Mouse (Mus musculus) MEL (cell line): Measurements from ENCODE around the gene Daxx. TPM values are rescaled to one million over a fixed set of nuclear protein-coding genes. Genes with fewer than 3 reads are reported as not detected.
"Not testable (repeated sequence)": the region's sequence is repeated elsewhere in the genome, so short reads cannot be mapped to it uniquely, and the experiment has no call there.

Experiments used
- DNase-seq: peaks from one replicate; pipeline ENCODE4 v3.0.0; 2011; ENCODE audit warnings: low read depth, low spot score
- H3K27ac ChIP-seq: 2 replicates; pipeline ENCODE4 v1.5.1; 2012; ENCODE audit warnings: low read depth, mild to moderate bottlenecking, control low read depth, low read length, moderate library complexity; ENCODE audit not compliant: control insufficient read depth
- H3K27me3 ChIP-seq, 2 experiments: fragments of 150-350 bp in 1 of 2; sonication (generic) in 1 of 2; 2 replicates each; pipeline ENCODE4 v1.6.1; 2012; ENCODE audit warnings: low read length in 2 of 2, mild to moderate bottlenecking in 2 of 2, improper control_type of control experiment in 1 of 2, moderate library complexity in 1 of 2; ENCODE audit not compliant: insufficient read depth in 2 of 2, control insufficient read depth in 1 of 2
- H3K36me3 ChIP-seq, 2 experiments: 2 replicates each; pipeline ENCODE4 v1.6.1; 2012 to 2014; ENCODE audit warnings: low read length in 2 of 2, improper control_type of control experiment in 1 of 2, inconsistent platforms in 1 of 2, mild to moderate bottlenecking in 1 of 2; ENCODE audit not compliant: insufficient read depth in 2 of 2, control insufficient read depth in 1 of 2
- H3K4me1 ChIP-seq, 2 experiments: fragments of 150-350 bp in 1 of 2; sonication (generic) in 1 of 2; 2 replicates each; pipeline ENCODE4 v1.6.1; 2012; ENCODE audit warnings: low read length in 2 of 2, improper control_type of control experiment in 1 of 2, mild to moderate bottlenecking in 1 of 2; ENCODE audit not compliant: insufficient read depth in 2 of 2, control insufficient read depth in 1 of 2
- H3K4me3 ChIP-seq, 2 experiments: fragments of 150-350 bp in 1 of 2; sonication (generic) in 1 of 2; 2 replicates each; pipeline ENCODE4 v1.5.1; 2012; ENCODE audit warnings: low read depth in 2 of 2, low read length in 2 of 2, mild to moderate bottlenecking in 2 of 2, moderate library complexity in 2 of 2, control low read depth in 1 of 2, improper control_type of control experiment in 1 of 2; ENCODE audit not compliant: control insufficient read depth in 1 of 2, insufficient read depth in 1 of 2
- H3K79me2 ChIP-seq: 2 replicates; pipeline ENCODE4 v1.6.1; 2012; ENCODE audit warnings: mild to moderate bottlenecking, low read length, moderate library complexity; ENCODE audit not compliant: control insufficient read depth, poor library complexity, insufficient read depth
- H3K9ac ChIP-seq: 2 replicates; pipeline ENCODE4 v1.6.1; 2012; ENCODE audit warnings: low read depth, mild to moderate bottlenecking, control low read depth, low read length, moderate library complexity; ENCODE audit not compliant: control insufficient read depth, poor library complexity, severe bottlenecking
- H3K9me3 ChIP-seq: fragments of 150-350 bp; sonication (generic); replicated peaks from 2 replicates; pipeline ENCODE4 v1.6.1; 2012; ENCODE audit warnings: mild to moderate bottlenecking, low read length, improper control_type of control experiment, moderate library complexity; ENCODE audit not compliant: insufficient read depth
- CHD2 ChIP-seq: IDR thresholded peaks from 2 replicates; pipeline ENCODE4 v1.6.1; 2011; ENCODE audit warnings: low read length, improper control_type of control experiment
- ELF1 ChIP-seq: IDR thresholded peaks from 2 replicates; pipeline ENCODE4 v1.6.1; 2014; ENCODE audit warnings: low read depth, mild to moderate bottlenecking, inconsistent platforms, low read length, improper control_type of control experiment, moderate library complexity
- ETS1 ChIP-seq: IDR thresholded peaks from 2 replicates; pipeline ENCODE4 v1.6.1; 2012; ENCODE audit warnings: low read depth, mild to moderate bottlenecking, inconsistent platforms, low read length, improper control_type of control experiment, moderate library complexity
- GATA1 ChIP-seq: IDR thresholded peaks from 2 replicates; pipeline ENCODE4 v1.6.1; 2011; ENCODE audit warnings: low read depth, low read length, improper control_type of control experiment
- HCFC1 ChIP-seq: IDR thresholded peaks from 2 replicates; pipeline ENCODE4 v1.6.1; 2012; ENCODE audit warnings: low read depth, mild to moderate bottlenecking, inconsistent platforms, low read length, improper control_type of control experiment, moderate library complexity
- JUND ChIP-seq: IDR thresholded peaks from 2 replicates; pipeline ENCODE4 v1.6.1; 2011; ENCODE audit warnings: low read depth, mild to moderate bottlenecking, improper control_type of control experiment, low read length
- MAFK ChIP-seq: IDR thresholded peaks from 2 replicates; pipeline ENCODE4 v1.6.1; 2011; ENCODE audit warnings: low read depth, mild to moderate bottlenecking, low read length, improper control_type of control experiment, borderline replicate concordance
- MYB ChIP-seq: IDR thresholded peaks from 2 replicates; pipeline ENCODE4 v1.6.1; 2011; ENCODE audit warnings: mild to moderate bottlenecking, low read depth, low read length, improper control_type of control experiment
- NELFE ChIP-seq: IDR thresholded peaks from 2 replicates; pipeline ENCODE4 v1.6.1; 2011; ENCODE audit warnings: low read depth, low read length, improper control_type of control experiment
- RAD21 ChIP-seq: IDR thresholded peaks from 2 replicates; pipeline ENCODE4 v1.6.1; 2011; ENCODE audit warnings: mild to moderate bottlenecking, low read depth, low read length, improper control_type of control experiment
- TCF12 ChIP-seq: IDR thresholded peaks from 2 replicates; pipeline ENCODE4 v1.6.1; 2014; ENCODE audit warnings: low read depth, mild to moderate bottlenecking, inconsistent platforms, low read length, improper control_type of control experiment, moderate library complexity
- USF2 ChIP-seq, 2 experiments: IDR thresholded peaks; 2 replicates each; pipeline ENCODE4 v1.6.1; 2011 to 2012; ENCODE audit warnings: improper control_type of control experiment in 2 of 2, low read length in 2 of 2, borderline replicate concordance in 1 of 2, inconsistent platforms in 1 of 2, low read depth in 1 of 2, mild to moderate bottlenecking in 1 of 2; ENCODE audit not compliant: insufficient read depth in 1 of 2
- ZC3H11A ChIP-seq: IDR thresholded peaks from 2 replicates; pipeline ENCODE4 v1.6.1; 2012; ENCODE audit warnings: low read depth, mild to moderate bottlenecking, inconsistent platforms, low read length, improper control_type of control experiment
- ZKSCAN1 ChIP-seq: IDR thresholded peaks from 2 replicates; pipeline ENCODE4 v1.6.1; 2012; ENCODE audit warnings: low read depth, mild to moderate bottlenecking, inconsistent platforms, low read length, improper control_type of control experiment, moderate library complexity
- polyA plus RNA-seq, 2 experiments: library from polyadenylated mRNA; stranded (reverse) in 1 of 2; unstranded in 1 of 2; fragments of >175 nt in 1 of 2; fragments of >200 nt in 1 of 2; gene quantifications; 2 replicates each; pipeline versions ENCODE4 v1.2.1 to v1.2.4; 2012; ENCODE audit warnings: low replicate concordance in 2 of 2, low read depth in 1 of 2; ENCODE audit not compliant: insufficient read length in 2 of 2, insufficient read depth in 1 of 2, missing spikeins in 1 of 2
- total RNA-seq: library from RNA; depleted of rRNA; stranded (reverse); fragments of 300-350 nt; gene quantifications from 2 replicates; pipeline ENCODE4 v1.2.3, GENCODE M21; 2012

Gene Daxx
- total and polyA plus RNA-seq, 3 experiments: 40.6 to 68.0 TPM; not detected in 1

DNA sequence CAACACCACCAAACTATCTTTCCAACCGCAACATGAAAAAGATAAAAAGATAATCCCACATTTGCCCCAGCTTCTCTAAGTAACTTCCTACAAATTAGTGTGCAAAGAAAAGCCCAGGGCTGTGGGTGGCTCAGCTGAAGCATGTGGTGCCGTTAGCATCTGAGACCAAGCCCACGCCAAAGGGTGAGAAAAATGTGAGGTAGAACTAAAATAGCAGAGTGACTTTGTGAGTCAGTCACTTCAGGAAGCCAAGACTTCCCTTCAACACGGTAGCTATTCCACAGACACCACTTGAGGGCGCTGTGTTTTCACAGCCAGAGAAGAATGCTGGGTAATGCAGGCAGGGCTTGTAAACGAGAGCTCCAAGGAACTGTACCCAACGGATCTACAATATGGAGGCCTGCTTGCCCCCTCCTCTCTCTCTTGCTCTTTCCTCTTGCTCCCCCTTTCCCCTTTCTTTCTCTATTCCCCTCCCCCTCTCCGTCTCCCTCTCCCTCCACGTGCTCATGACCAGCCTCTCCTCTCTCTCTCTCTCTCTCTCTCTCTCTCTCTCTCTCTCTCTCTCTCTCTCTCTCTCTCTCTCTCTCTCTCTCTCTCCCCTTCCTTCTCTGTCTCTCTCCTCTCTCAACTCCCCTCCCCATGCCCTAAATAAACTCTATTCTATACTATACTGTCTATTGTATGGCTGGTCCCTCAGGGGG lies 43.7 kb upstream of the Daxx start (continued):
- peak; percentile 56 for TF ChIP-seq ETS1
- no peak for TF ChIP-seq ELF1
- no peak for TF ChIP-seq MAFK
- TF ChIP-seq TCF12: no peak; the same call in 1 of the 2 replicates
- peak; percentile 75 for TF ChIP-seq GATA1
- peak; percentile 73 for TF ChIP-seq HCFC1
- TF ChIP-seq USF2 (IDR thresholded peaks at IDR 0.05; ENCODE audit: borderline replicate concordance in 1 of 2, insufficient read depth in 1 of 2, low read depth in 1 of 2, low read length in 2 of 2): no peak
- TF ChIP-seq MYB: 0 out of 2 replicates have a peak, but pooled peaks have one; percentile 51

GRCm38 (mm10) chr17:33873537-33873936 lies 35.7 kb upstream of the Daxx start, which contains the start of gene Gm7029:
TSS of gene Gm7029 (plus strand) at chr17:33873837.
- not testable (repeated sequence) for H3K9me3 ChIP-seq, DNase-seq, H3K27ac ChIP-seq, H3K4me3 ChIP-seq, H3K4me1 ChIP-seq, H3K27me3 ChIP-seq, H3K36me3 ChIP-seq, H3K79me2 ChIP-seq, H3K9ac ChIP-seq

GRCm38 (mm10) chr17:33874411-33874810 lies 34.8 kb upstream of the Daxx start:
- no peak for DNase-seq
- TF ChIP-seq ZKSCAN1: no peak
- TF ChIP-seq ETS1: no peak
- TF ChIP-seq RAD21: no peak
- TF ChIP-seq TCF12: no peak
- no peak for TF ChIP-seq JUND
- TF ChIP-seq NELFE: no peak
- no peak for TF ChIP-seq CHD2
- TF ChIP-seq ELF1: no peak
- TF ChIP-seq ZC3H11A: no peak
- no peak for TF ChIP-seq USF2 (IDR thresholded peaks at IDR 0.05; ENCODE audit: borderline replicate concordance in 1 of 2, insufficient read depth in 1 of 2, low read depth in 1 of 2, low read length in 2 of 2)
- Histone ChIP-seq H3K36me3 (no peaks in the 10 kb centered on the region; a peak in 1 of 4 replicates), H3K27ac (no peak overlapping the region), H3K4me1 (no peaks in the 10 kb centered on the region), H3K79me2 (no peaks in the 10 kb centered on the region), H3K27me3 (no peaks in the 10 kb centered on the region), H3K9me3 (no peaks in the 10 kb centered on the region), H3K4me3 (no peak overlapping the region), H3K9ac (no peak overlapping the region)
